Mouse (Mus musculus) forebrain, postnatal 0 days (tissue): Measurements from ENCODE around the gene Omd. TPM values are rescaled to one million over a fixed set of nuclear protein-coding genes. Genes with fewer than 3 reads are reported as not detected.

Experiments
- ATAC-seq: fragments of 200-750 bp; cut with Nextera tagmentation; 2 replicates; pipeline ENCODE4 v1.8.0; 2017; ENCODE audit warnings: mild to moderate bottlenecking, moderate library complexity
- DNase-seq: peaks from one replicate; pipeline ENCODE4 v3.0.0-alpha.2; 2015
- H3K27ac ChIP-seq: fragments of 300-500 bp; sonication (generic); 2 replicates; pipeline ENCODE4 v1.5.1; 2014; ENCODE audit warnings: low read depth, mild to moderate bottlenecking, antibody characterized with exemption, low read length, moderate library complexity, mixed read lengths
- H3K27me3 ChIP-seq: fragments of 300-500 bp; sonication (generic); 2 replicates; pipeline ENCODE4 v1.6.1; 2014; ENCODE audit warnings: mild to moderate bottlenecking, low read length, mixed read lengths; ENCODE audit not compliant: insufficient read depth
- H3K36me3 ChIP-seq: fragments of 300-500 bp; sonication (generic); 2 replicates; pipeline ENCODE4 v1.6.1; 2014; ENCODE audit warnings: mild to moderate bottlenecking, moderate library complexity; ENCODE audit not compliant: insufficient read depth
- H3K4me1 ChIP-seq: fragments of 300-500 bp; sonication (generic); 2 replicates; pipeline ENCODE4 v1.6.1; 2014; ENCODE audit warnings: antibody characterized with exemption; ENCODE audit not compliant: insufficient read depth
- H3K4me2 ChIP-seq: fragments of 300-500 bp; sonication (generic); 2 replicates; pipeline ENCODE4 v1.6.1; 2014; ENCODE audit warnings: low read depth, mild to moderate bottlenecking, moderate library complexity
- H3K4me3 ChIP-seq: fragments of 300-500 bp; sonication (generic); 2 replicates; pipeline ENCODE4 v1.5.1; 2014; ENCODE audit warnings: low read depth, low read length, mixed read lengths
- H3K9ac ChIP-seq: fragments of 300-500 bp; sonication (generic); 2 replicates; pipeline ENCODE4 v1.6.1; 2014; ENCODE audit warnings: mild to moderate bottlenecking
- H3K9me3 ChIP-seq: fragments of 300-500 bp; sonication (generic); 2 replicates; pipeline ENCODE4 v1.6.1; 2016; ENCODE audit warnings: low read length
- CTCF ChIP-seq: sonication (generic); IDR thresholded peaks from 2 replicates; pipeline ENCODE4 v1.5.1; 2016; ENCODE audit warnings: antibody characterized with exemption, control low read depth, low read depth
- WGBS: fragments of 180-500 bp; shearing (Covaris S2); extraction: QIAGEN DNeasy Blood & Tissue Kit; methylation state at CpG from one replicate; pipeline ENCODE4 v1.1.7; 2014; 5-methylcytosine and 5-hydroxymethylcytosine counted together
- polyA plus RNA-seq: library from polyadenylated mRNA; unstranded; fragments of >200 nt; fragmentation: Nextera tagmentation; extraction: Ambion mirVana; gene quantifications from 2 replicates; pipeline ENCODE4 v1.2.1, GENCODE M21; 2015
- total RNA-seq: library from RNA; depleted of rRNA; stranded (reverse); fragments of >200 nt; gene quantifications from 2 replicates; pipeline ENCODE4 v1.2.3, GENCODE M21; 2014; rRNA removed

The Omd gene
- total and polyA plus RNA-seq, 2 experiments from 2014 or later: 1.9 to 2.4 TPM

GRCm38 (mm10) chr13:49608589-49609322, 26.5 kb downstream of the Omd start:
- Histone ChIP-seq H3K4me3 (no peak overlapping the region), H3K9me3 (no peaks in the 10 kb centered on the region), H3K27me3 (no peaks in the 10 kb centered on the region), H3K4me1 (no peaks in the 10 kb centered on the region), H3K27ac (no peak overlapping the region), H3K36me3 (no peaks in the 10 kb centered on the region), H3K4me2 (no peak overlapping the region), H3K9ac (no peak overlapping the region)
- ATAC-seq: no peak
- no peak for TF ChIP-seq CTCF
- WGBS: 77% methylated on average over 4 of the region's 4 CpGs
- DNase-seq: no peak

GRCm38 (mm10) chr13:49617021-49617420, 34.8 kb downstream of the Omd start:
- Histone ChIP-seq H3K36me3 (no peaks in the 10 kb centered on the region), H3K4me2 (no peak overlapping the region), H3K4me3 (no peak overlapping the region), H3K4me1 (no peaks in the 10 kb centered on the region), H3K9me3 (no peaks in the 10 kb centered on the region), H3K27me3 (no peaks in the 10 kb centered on the region), H3K27ac (no peak overlapping the region), H3K9ac (no peak overlapping the region)
- ATAC-seq: no peak
- no peak for TF ChIP-seq CTCF
- 91% methylated on average over 3 of the region's 3 CpGs for WGBS
- no peak for DNase-seq

GRCm38 (mm10) chr13:49618365-49618764, 36.1 kb downstream of the Omd start:
- Histone ChIP-seq H3K9me3 (no peaks in the 10 kb centered on the region), H3K4me2 (no peak overlapping the region), H3K4me3 (no peak overlapping the region), H3K9ac (no peak overlapping the region), H3K36me3 (no peaks in the 10 kb centered on the region), H3K27me3 (no peaks in the 10 kb centered on the region), H3K27ac (no peak overlapping the region), H3K4me1 (no peaks in the 10 kb centered on the region)
- no peak for DNase-seq
- no peak for ATAC-seq
- TF ChIP-seq CTCF: no peak

- TF ChIP-seq CTCF: no peak
- ATAC-seq (no peak), DNase-seq (no peak)
- H3K4me3 ChIP-seq: no peak overlapping the region
- H3K36me3 ChIP-seq: no peaks in the 10 kb centered on the region
- H3K27ac ChIP-seq: no peak overlapping the region
- H3K4me2 ChIP-seq: no peak overlapping the region
- H3K9ac ChIP-seq: no peak overlapping the region
- WGBS: 83% methylated on average over 1 of the region's 1 CpGs
- H3K4me1 ChIP-seq: no peaks in the 10 kb centered on the region
- H3K27me3 ChIP-seq: no peaks in the 10 kb centered on the region
- no peaks in the 10 kb centered on the region for H3K9me3 ChIP-seq
These were observed 41.0 kb downstream of the Omd start for GRCm38 (mm10) chr13:49623216-49623615.

GRCm38 (mm10) chr13:49628167-49628566, 45.9 kb downstream of the Omd start:
- TF ChIP-seq CTCF: no peak

GRCm38 (mm10) chr13:49629076-49629475, 46.8 kb downstream of the Omd start:
- no peak overlapping the region for H3K4me2 ChIP-seq
- no peak overlapping the region for H3K9ac ChIP-seq
- TF ChIP-seq CTCF: no peak
- ATAC-seq (no peak), DNase-seq (no peak)
- no peaks in the 10 kb centered on the region for H3K36me3 ChIP-seq
- no peaks in the 10 kb centered on the region for H3K9me3 ChIP-seq
- H3K27me3 ChIP-seq: no peaks in the 10 kb centered on the region
- WGBS: 83% methylated on average over 2 of the region's 2 CpGs
- H3K4me3 ChIP-seq: no peak overlapping the region
- H3K4me1 ChIP-seq: no peaks in the 10 kb centered on the region
- H3K27ac ChIP-seq: no peak overlapping the region

More at GRCm38 (mm10) chr13:49628167-49628566, 45.9 kb downstream of the Omd start:
- H3K4me1 ChIP-seq: no peaks in the 10 kb centered on the region
- no peaks in the 10 kb centered on the region for H3K36me3 ChIP-seq
- H3K4me3 ChIP-seq: no peak overlapping the region
- H3K27me3 ChIP-seq: no peaks in the 10 kb centered on the region
- no peak overlapping the region for H3K4me2 ChIP-seq
- no peak overlapping the region for H3K27ac ChIP-seq
- H3K9me3 ChIP-seq: no peaks in the 10 kb centered on the region
- no peak for DNase-seq
- ATAC-seq: no peak
- H3K9ac ChIP-seq: no peak overlapping the region

- WGBS: 98% methylated on average over 2 of the region's 2 CpGs
- H3K27me3 ChIP-seq: no peaks in the 10 kb centered on the region
- no peak for TF ChIP-seq CTCF
- no peaks in the 10 kb centered on the region for H3K9me3 ChIP-seq
- H3K36me3 ChIP-seq: no peaks in the 10 kb centered on the region
- ATAC-seq (no peak), DNase-seq (no peak)
- H3K4me2 ChIP-seq: no peak overlapping the region
- no peak overlapping the region for H3K9ac ChIP-seq
- no peak overlapping the region for H3K4me3 ChIP-seq
- no peak overlapping the region for H3K27ac ChIP-seq
- no peaks in the 10 kb centered on the region for H3K4me1 ChIP-seq
These were observed 57.7 kb downstream of the Omd start for GRCm38 (mm10) chr13:49639965-49640364.

Other genes with a start within 250 kb of the Omd start
- gene Bicd2, start 240.9 kb upstream of the Omd start, total RNA-seq: 40.9 and 50.9 TPM in 2 replicates
- gene Bicd2, start 240.9 kb upstream of the Omd start, polyA plus RNA-seq: 20.8 and 23.7 TPM in 2 replicates
- gene Ippk, start 161.2 kb upstream of the Omd start, total RNA-seq: 15.0 and 15.9 TPM in 2 replicates
- 11.0 and 11.7 TPM in 2 replicates for gene Ippk, start 161.2 kb upstream of the Omd start, polyA plus RNA-seq
- gene Tes3-ps, start 89.1 kb upstream of the Omd start, total RNA-seq: 0.31 and 0.67 TPM in 2 replicates
- gene Tes3-ps, start 89.1 kb upstream of the Omd start, polyA plus RNA-seq: 0.49 and 0.56 TPM in 2 replicates
- 2.0 TPM in 2 replicates for gene Ecm2, start 77.7 kb upstream of the Omd start, total RNA-seq
- 1.0 and 1.8 TPM in 2 replicates for gene Ecm2, start 77.7 kb upstream of the Omd start, polyA plus RNA-seq
- gene Aspn, start 38.0 kb upstream of the Omd start, total RNA-seq: 1.6 and 7.9 TPM in 2 replicates
- 1.1 and 1.4 TPM in 2 replicates for gene Aspn, start 38.0 kb upstream of the Omd start, polyA plus RNA-seq
- gene Ogn, start 25.6 kb downstream of the Omd start, total RNA-seq: 19.2 and 29.8 TPM in 2 replicates
- gene Ogn, start 25.6 kb downstream of the Omd start, polyA plus RNA-seq: 13.6 and 18.1 TPM in 2 replicates
- 5.6 and 6.9 TPM in 2 replicates for gene Cenpp, start 70.3 kb downstream of the Omd start, total RNA-seq
- gene Cenpp, start 70.3 kb downstream of the Omd start, polyA plus RNA-seq: 7.5 and 9.0 TPM in 2 replicates
- 14.8 and 22.5 TPM in 2 replicates for gene Nol8, start 70.6 kb downstream of the Omd start, total RNA-seq
- gene Nol8, start 70.6 kb downstream of the Omd start, polyA plus RNA-seq: 12.4 and 14.3 TPM in 2 replicates
- gene Iars, start 99.6 kb downstream of the Omd start, total RNA-seq: 35.5 and 57.3 TPM in 2 replicates
- gene Iars, start 99.6 kb downstream of the Omd start, polyA plus RNA-seq: 14.1 and 21.0 TPM in 2 replicates
- not detected in 2 replicates for gene Gm30302, start 216.5 kb downstream of the Omd start, total RNA-seq
- gene Gm30302, start 216.5 kb downstream of the Omd start, polyA plus RNA-seq: not detected in 2 replicates